Mouse (Mus musculus) stomach, embryonic 14.5 days (tissue): ENCODE measurements around the gene Wdsub1. TPM values are rescaled to one million over a fixed set of nuclear protein-coding genes. Genes with fewer than 3 reads are reported as not detected.

Source experiments
- ATAC-seq: fragments of 200-750 bp; cut with Nextera tagmentation; 2 replicates; pipeline ENCODE4 v1.8.0; 2017; ENCODE audit warnings: low read depth, moderate TSS enrichment; ENCODE audit not compliant: insufficient number of reproducible peaks, insufficient read depth, low FRiP score
- H3K27ac ChIP-seq: fragments of 300-500 bp; sonication (generic); 2 replicates; pipeline ENCODE4 v1.5.1; 2014; ENCODE audit warnings: mild to moderate bottlenecking, low read length, moderate library complexity, mixed read lengths
- H3K27me3 ChIP-seq: fragments of 300-500 bp; sonication (generic); 2 replicates; pipeline ENCODE4 v1.6.1; 2014; ENCODE audit warnings: low read length, control low read depth, mixed read lengths; ENCODE audit not compliant: control insufficient read depth, insufficient read depth
- H3K36me3 ChIP-seq: fragments of 300-500 bp; sonication (generic); 2 replicates; pipeline ENCODE4 v1.6.1; 2014; ENCODE audit warnings: mild to moderate bottlenecking, control low read depth, low read length, moderate library complexity, mixed read lengths; ENCODE audit not compliant: control insufficient read depth, insufficient read depth
- H3K4me1 ChIP-seq: fragments of 300-500 bp; sonication (generic); 2 replicates; pipeline ENCODE4 v1.6.1; 2014; ENCODE audit warnings: low read length, control low read depth, mixed read lengths; ENCODE audit not compliant: control insufficient read depth, insufficient read depth
- H3K4me2 ChIP-seq: fragments of 300-500 bp; sonication (generic); replicated peaks from 2 replicates; pipeline ENCODE4 v1.6.1; 2014; ENCODE audit warnings: low read depth, low read length, control low read depth
- H3K4me3 ChIP-seq: fragments of 300-500 bp; sonication (generic); 2 replicates; pipeline ENCODE4 v1.5.1; 2014; ENCODE audit warnings: low read depth, low read length, control low read depth
- H3K9ac ChIP-seq: fragments of 300-500 bp; sonication (generic); replicated peaks from 2 replicates; pipeline ENCODE4 v1.6.1; 2014; ENCODE audit warnings: low read depth, mild to moderate bottlenecking, control low read depth, low read length, moderate library complexity, mixed read lengths
- H3K9me3 ChIP-seq: fragments of 300-500 bp; sonication (generic); 2 replicates; pipeline ENCODE4 v1.6.1; 2016; ENCODE audit warnings: low read depth, low read length, control low read depth; ENCODE audit not compliant: control insufficient read depth
- WGBS: fragments of 180-500 bp; shearing (Covaris S2); extraction: QIAGEN DNeasy Blood & Tissue Kit; methylation state at CpG from one replicate; pipeline ENCODE4 v1.1.7; 2014; 5-methylcytosine and 5-hydroxymethylcytosine counted together
- polyA plus RNA-seq: library from polyadenylated mRNA; unstranded; fragments of >200 nt; fragmentation: Nextera tagmentation; extraction: Ambion mirVana; gene quantifications from 2 replicates; pipeline ENCODE4 v1.2.1, GENCODE M21; 2014

Gene Wdsub1
- polyA plus RNA-seq, 1 experiment from 2014 or later = 40.2 TPM

GRCm38 (mm10) chr2:59889699-59890098 lies 7.3 kb upstream of the Wdsub1 start:
- Histone ChIP-seq H3K9ac (no peak overlapping the region), H3K27me3 (no peaks in the 10 kb centered on the region), H3K4me1 (no peaks in the 10 kb centered on the region), H3K27ac (no peak overlapping the region), H3K9me3 (no peaks in the 10 kb centered on the region), H3K4me2 (no peak overlapping the region), H3K36me3 (peaks cover 4% of the 10 kb centered on the region; the same call in 1 of the 2 replicates), H3K4me3 (no peak overlapping the region)
- 85% methylated on average over 6 of the region's 6 CpGs for WGBS
- ATAC-seq = no peak

DNA sequence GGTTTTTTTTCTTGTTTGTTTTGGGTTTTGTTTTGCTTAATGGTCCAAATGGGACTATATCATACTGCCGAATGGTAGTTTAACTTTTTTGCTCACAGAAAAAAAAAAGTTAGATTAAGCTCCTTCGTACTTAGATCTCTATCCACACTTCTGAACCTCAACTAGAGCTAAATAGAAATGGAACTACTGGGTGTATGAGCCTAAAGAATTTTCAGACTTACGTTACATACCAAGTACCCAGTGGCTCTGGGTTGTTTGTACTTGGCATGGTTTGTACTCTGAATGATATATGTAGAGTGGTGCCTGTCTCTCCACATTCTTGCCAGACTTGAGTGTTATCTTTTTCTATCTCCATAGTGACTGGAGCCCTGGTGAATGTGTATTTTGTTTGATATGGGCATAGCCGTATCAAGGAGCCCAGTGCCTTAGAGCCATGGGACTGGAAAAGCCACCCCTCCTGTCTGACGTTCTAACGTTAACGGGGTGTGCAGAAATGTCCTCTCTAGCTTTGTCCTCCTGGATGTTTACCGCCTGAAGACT lies 421 bp upstream of the Wdsub1 start:
- no peaks in the 10 kb centered on the region for H3K9me3 ChIP-seq
- H3K4me1 ChIP-seq = peaks cover 3% of the 10 kb centered on the region; the same call in 1 of the 2 replicates
- WGBS = 63% methylated on average over 8 of the region's 8 CpGs
- H3K36me3 ChIP-seq = no peaks in the 10 kb centered on the region
- ATAC-seq = peak; percentile 25; the same call in 1 of the 2 replicates
- no peaks in the 10 kb centered on the region for H3K27me3 ChIP-seq
- no peak overlapping the region for H3K27ac ChIP-seq
- peak overlapping the region; percentile 54 for H3K4me2 ChIP-seq
- peak overlapping the region; percentile 90 for H3K4me3 ChIP-seq
- peak overlapping the region; percentile 10; the same call in 1 of the 2 replicates for H3K9ac ChIP-seq

GRCm38 (mm10) chr2:59881404-59881803 lies 987 bp downstream of the Wdsub1 start:
- no peak overlapping the region for H3K9ac ChIP-seq
- 64% methylated on average over 6 of the region's 6 CpGs for WGBS

DNA sequence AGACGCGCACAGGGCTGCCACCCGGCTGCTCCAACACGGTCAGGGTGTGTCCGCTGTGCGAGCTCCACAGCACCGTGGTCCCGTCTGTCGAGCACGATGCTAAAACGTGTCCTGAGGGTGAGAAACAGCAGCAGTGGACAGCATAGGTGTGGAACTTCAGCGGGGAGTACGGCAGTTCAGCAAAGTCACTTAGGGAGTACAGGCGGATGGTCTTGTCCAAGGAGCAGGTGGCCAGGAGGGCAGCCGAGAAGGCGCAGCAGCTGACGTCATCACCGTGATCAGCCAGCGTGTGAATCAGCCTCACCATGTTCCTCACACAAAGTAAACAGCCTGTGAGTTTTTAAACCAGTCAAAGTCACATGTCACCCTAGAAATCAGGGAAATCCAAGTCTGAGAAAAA lies 4.2 kb downstream of the Wdsub1 start:
- no peaks in the 10 kb centered on the region for H3K9me3 ChIP-seq
- H3K4me3 ChIP-seq = no peak overlapping the region
- no peaks in the 10 kb centered on the region for H3K36me3 ChIP-seq
- no peak overlapping the region for H3K27ac ChIP-seq
- 72% methylated on average over 19 of the region's 19 CpGs for WGBS
- peaks cover 3% of the 10 kb centered on the region; the same call in 1 of the 2 replicates for H3K4me1 ChIP-seq
- H3K27me3 ChIP-seq = no peaks in the 10 kb centered on the region
- H3K9ac ChIP-seq = no peak overlapping the region
- no peak for ATAC-seq
- H3K4me2 ChIP-seq = no peak overlapping the region

More at GRCm38 (mm10) chr2:59881404-59881803, 987 bp downstream of the Wdsub1 start:
- peak overlapping the region; percentile 90 for H3K4me3 ChIP-seq
- peak overlapping the region; percentile 54 for H3K4me2 ChIP-seq
- H3K27ac ChIP-seq = no peak overlapping the region
- no peak for ATAC-seq
- no peaks in the 10 kb centered on the region for H3K9me3 ChIP-seq
- no peaks in the 10 kb centered on the region for H3K27me3 ChIP-seq
- H3K36me3 ChIP-seq = no peaks in the 10 kb centered on the region
- H3K4me1 ChIP-seq = peaks cover 3% of the 10 kb centered on the region; the same call in 1 of the 2 replicates

DNA sequence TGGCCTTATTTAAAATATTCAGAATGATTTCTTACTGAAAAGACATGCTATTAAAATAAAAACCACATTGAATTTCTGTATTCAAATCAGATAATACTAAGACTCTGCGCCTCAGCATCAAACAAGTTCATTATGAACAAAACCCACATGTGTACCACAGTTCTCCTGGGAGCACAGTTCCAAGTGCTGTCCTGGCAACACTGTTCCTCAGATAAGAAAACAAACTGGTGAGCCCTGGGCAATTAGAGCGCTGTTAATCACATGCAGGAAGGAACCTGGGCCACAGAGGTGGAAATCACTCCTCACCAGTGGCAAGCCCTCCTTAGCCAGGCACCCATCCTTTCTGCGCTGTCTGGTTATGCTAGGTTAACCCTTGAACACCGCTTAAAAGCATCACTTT lies 5.1 kb downstream of the Wdsub1 start:
- 92% methylated on average over 4 of the region's 4 CpGs for WGBS
- Histone ChIP-seq H3K27ac (no peak overlapping the region), H3K4me3 (no peak overlapping the region), H3K4me1 (peaks cover 3% of the 10 kb centered on the region; the same call in 1 of the 2 replicates), H3K36me3 (no peaks in the 10 kb centered on the region), H3K27me3 (no peaks in the 10 kb centered on the region), H3K4me2 (no peak overlapping the region), H3K9me3 (no peaks in the 10 kb centered on the region), H3K9ac (no peak overlapping the region)
- no peak for ATAC-seq

DNA sequence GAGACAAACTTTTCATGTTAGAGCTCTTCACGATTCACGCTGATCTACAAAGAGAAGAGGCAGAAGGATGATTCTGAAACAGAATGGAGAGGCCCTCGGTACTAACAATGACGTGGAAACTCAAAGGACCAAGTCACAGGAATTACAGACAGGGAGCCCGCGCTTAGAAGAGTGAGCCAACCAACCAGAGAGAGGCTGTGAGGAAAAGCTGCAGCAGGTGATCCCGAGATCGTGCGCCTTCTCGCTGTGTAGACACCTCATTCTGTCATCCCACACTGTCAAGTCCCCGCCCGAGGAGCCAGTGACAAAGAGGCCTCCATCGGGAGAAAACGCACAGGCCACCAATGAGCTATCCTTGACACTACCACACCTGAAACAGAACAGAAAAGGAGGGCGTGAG lies 5.9 kb downstream of the Wdsub1 start:
- H3K27me3 ChIP-seq = no peaks in the 10 kb centered on the region
- no peaks in the 10 kb centered on the region; the same call in 1 of the 2 replicates for H3K36me3 ChIP-seq
- H3K9me3 ChIP-seq = no peaks in the 10 kb centered on the region
- no peak overlapping the region for H3K9ac ChIP-seq
- H3K27ac ChIP-seq = no peak overlapping the region
- H3K4me3 ChIP-seq = no peak overlapping the region
- WGBS = 87% methylated on average over 15 of the region's 15 CpGs
- H3K4me2 ChIP-seq = no peak overlapping the region
- H3K4me1 ChIP-seq = no peaks in the 10 kb centered on the region
- no peak for ATAC-seq

GRCm38 (mm10) chr2:59870526-59870925 lies 11.9 kb downstream of the Wdsub1 start:
- Histone ChIP-seq H3K27ac (no peak overlapping the region), H3K9ac (no peak overlapping the region), H3K27me3 (no peaks in the 10 kb centered on the region), H3K4me3 (no peak overlapping the region), H3K9me3 (no peaks in the 10 kb centered on the region), H3K36me3 (no peaks in the 10 kb centered on the region; the same call in 1 of the 2 replicates), H3K4me1 (no peaks in the 10 kb centered on the region), H3K4me2 (no peak overlapping the region)
- no peak for ATAC-seq
- WGBS = 85% methylated on average over 6 of the region's 6 CpGs

DNA sequence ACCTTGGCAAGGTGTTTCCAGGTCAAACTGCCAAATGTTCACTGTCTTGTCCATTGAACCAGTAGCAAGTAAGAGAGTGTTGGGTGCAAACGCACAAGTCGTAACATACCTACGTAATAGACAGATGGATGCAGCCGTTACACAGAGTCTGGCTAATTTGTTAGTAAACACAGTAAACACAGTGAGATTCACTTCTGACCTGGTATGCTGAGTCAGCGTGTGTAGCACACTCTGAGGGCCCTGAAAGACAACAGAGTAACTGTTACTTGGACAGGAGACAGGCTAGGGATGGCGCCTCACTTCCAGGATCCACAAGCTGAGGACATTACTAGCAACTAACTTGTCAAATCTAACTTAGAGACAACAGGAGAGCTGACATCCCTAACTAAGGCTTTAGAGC lies 19.8 kb downstream of the Wdsub1 start:
- Histone ChIP-seq H3K4me2 (no peak overlapping the region), H3K27ac (no peak overlapping the region), H3K4me1 (no peaks in the 10 kb centered on the region), H3K9me3 (no peaks in the 10 kb centered on the region), H3K4me3 (no peak overlapping the region), H3K36me3 (no peaks in the 10 kb centered on the region; the same call in 1 of the 2 replicates), H3K9ac (no peak overlapping the region), H3K27me3 (no peaks in the 10 kb centered on the region)
- ATAC-seq = no peak
- WGBS = 88% methylated on average over 6 of the region's 6 CpGs

GRCm38 (mm10) chr2:59854363-59854762 lies 28.0 kb downstream of the Wdsub1 start:
- no peak for ATAC-seq

More at GRCm38 (mm10) chr2:59854363-59854762, 28.0 kb downstream of the Wdsub1 start:
- no peaks in the 10 kb centered on the region for H3K27me3 ChIP-seq
- WGBS = 84% methylated on average over 9 of the region's 9 CpGs
- no peaks in the 10 kb centered on the region for H3K9me3 ChIP-seq
- 0 out of 2 replicates have a peak, but pooled peaks cover 4% of the 10 kb centered on the region for H3K36me3 ChIP-seq
- H3K27ac ChIP-seq = no peak overlapping the region
- H3K4me1 ChIP-seq = no peaks in the 10 kb centered on the region
- H3K9ac ChIP-seq = no peak overlapping the region
- no peak overlapping the region for H3K4me2 ChIP-seq
- H3K4me3 ChIP-seq = no peak overlapping the region
